26 mouse cellular contexts compared by ENCODE assay signal in genomic region chr6:143835331-143835730, GRCm38 (mm10).
DNase-seq lines count a peak whose midpoint lies in the region; ATAC-seq and TF ChIP-seq lines count a peak whose summit lies in the region.
"Had no signal": no experiment of that assay in that cellular context is flagged by ENCODE, and none has a peak within 500 bp of the region (broad histone marks: within the 10 kb centered on the region; RNA-seq: fewer than 3 reads in every experiment).

No protein-coding gene starts in this region.

- no peak overlapping the region for H3K27ac ChIP-seq in limb, embryonic 14.5 days (replicated peaks; ENCODE audit: low read depth, low read length)
- no peak overlapping the region for H3K27ac ChIP-seq in limb, embryonic 10.5 days
- H3K27ac ChIP-seq in lung, embryonic 16.5 days (ENCODE audit: low read length) = peak overlapping the region; percentile 40
- peak overlapping the region; percentile 100 for H3K27ac ChIP-seq in MEL (ENCODE audit: control insufficient read depth, low read depth, low read length)
- H3K27ac ChIP-seq in embryonic facial prominence, embryonic 14.5 days (replicated peaks; ENCODE audit: low read depth, low read length) = no peak overlapping the region
- H3K27ac ChIP-seq: embryonic facial prominence, embryonic 13.5 days; forebrain, embryonic 10.5 days; forebrain, embryonic 13.5 days; heart, embryonic 15.5 days; hindbrain, embryonic 10.5 days; hindbrain, embryonic 13.5 days had no signal

- H3K4me1 ChIP-seq in limb, embryonic 14.5 days (ENCODE audit: control insufficient read depth, insufficient read depth, low read length) = peaks cover 2% of the 10 kb centered on the region; the same call in 1 of the 2 replicates
- H3K4me1 ChIP-seq in limb, embryonic 10.5 days = peaks cover 21% of the 10 kb centered on the region
- H3K4me1 ChIP-seq in lung, embryonic 16.5 days (replicated peaks; ENCODE audit: control insufficient read depth, insufficient read depth, low read length) = peaks cover 3% of the 10 kb centered on the region; the same call in 1 of the 2 replicates
- H3K4me1 ChIP-seq in lung, adult 2 months (ENCODE audit: control insufficient read depth, insufficient read depth, low read length) = no peaks in the 10 kb centered on the region
- peaks cover 28 to 53% of the 10 kb centered on the region in 2 experiments for H3K4me1 ChIP-seq in MEL (ENCODE audit: control insufficient read depth in 1 of 2, insufficient read depth in 2 of 2, low read length in 2 of 2)
- no peaks in the 10 kb centered on the region for H3K4me1 ChIP-seq in embryonic facial prominence, embryonic 14.5 days (ENCODE audit: control insufficient read depth, insufficient read depth, low read length)
- H3K4me1 ChIP-seq: forebrain, embryonic 10.5 days; forebrain, embryonic 13.5 days; heart, embryonic 15.5 days; hindbrain, embryonic 10.5 days had no signal

- no peak overlapping the region for H3K4me2 ChIP-seq in limb, embryonic 14.5 days (replicated peaks; ENCODE audit: low read depth, low read length, severe bottlenecking)
- no peak overlapping the region for H3K4me2 ChIP-seq in lung, embryonic 16.5 days (ENCODE audit: low read depth, low read length)
- no peak overlapping the region for H3K4me2 ChIP-seq in embryonic facial prominence, embryonic 14.5 days (ENCODE audit: low read depth, low read length)
- H3K4me2 ChIP-seq: embryonic facial prominence, embryonic 13.5 days; forebrain, embryonic 13.5 days; heart, embryonic 12.5 days; heart, embryonic 15.5 days; hindbrain, embryonic 13.5 days had no signal

- H3K36me3 ChIP-seq in limb, embryonic 14.5 days (ENCODE audit: control insufficient read depth, insufficient read depth, low read length) = peaks cover 13% of the 10 kb centered on the region
- peaks cover 25% of the 10 kb centered on the region for H3K36me3 ChIP-seq in limb, embryonic 10.5 days
- H3K36me3 ChIP-seq in lung, embryonic 16.5 days (ENCODE audit: control insufficient read depth, insufficient read depth, low read length) = 0 out of 2 replicates have a peak, but pooled peaks cover 3% of the 10 kb centered on the region
- peaks cover 0 to 60% of the 10 kb centered on the region in 2 experiments; a peak in 3 of 4 replicates for H3K36me3 ChIP-seq in MEL (ENCODE audit: control insufficient read depth in 1 of 2, insufficient read depth in 2 of 2, low read length in 2 of 2)
- H3K36me3 ChIP-seq in embryonic facial prominence, embryonic 14.5 days (ENCODE audit: control insufficient read depth, insufficient read depth, low read length) = no peaks in the 10 kb centered on the region; the same call in 1 of the 2 replicates
- H3K36me3 ChIP-seq: heart, embryonic 15.5 days had no signal

- no peak for TF ChIP-seq EP300 in MEL (IDR thresholded peaks at IDR 0.05; ENCODE audit: low read depth in 1 of 2, low read length in 2 of 2)

- H3K9ac ChIP-seq in limb, embryonic 14.5 days (ENCODE audit: low read depth, low read length, severe bottlenecking) = no peak overlapping the region
- no peak overlapping the region for H3K9ac ChIP-seq in lung, embryonic 16.5 days (ENCODE audit: low read length)
- peak overlapping the region; percentile 87 for H3K9ac ChIP-seq in MEL (ENCODE audit: control insufficient read depth, low read depth, low read length, poor library complexity, severe bottlenecking)
- no peak overlapping the region for H3K9ac ChIP-seq in embryonic facial prominence, embryonic 14.5 days (ENCODE audit: low read depth, low read length)
- H3K9ac ChIP-seq: embryonic facial prominence, embryonic 13.5 days; forebrain, embryonic 13.5 days; heart, embryonic 12.5 days; heart, embryonic 15.5 days; hindbrain, embryonic 13.5 days had no signal

- H3K4me3 ChIP-seq in limb, embryonic 14.5 days (replicated peaks; ENCODE audit: low read length) = no peak overlapping the region
- H3K4me3 ChIP-seq in limb, embryonic 10.5 days = no peak overlapping the region
- H3K4me3 ChIP-seq in lung, embryonic 16.5 days (ENCODE audit: low read length) = no peak overlapping the region
- no peak overlapping the region for H3K4me3 ChIP-seq in lung, adult 2 months (replicated peaks; ENCODE audit: extremely low read depth, low read depth, low read length)
- peak overlapping the region; percentile 70 to 91 for H3K4me3 ChIP-seq in MEL (ENCODE audit: control insufficient read depth in 1 of 2, insufficient read depth in 1 of 2, low read depth in 2 of 2, low read length in 2 of 2)
- H3K4me3 ChIP-seq in embryonic facial prominence, embryonic 14.5 days (ENCODE audit: low read depth, low read length) = no peak overlapping the region
- H3K4me3 ChIP-seq: embryonic facial prominence, embryonic 13.5 days; forebrain, embryonic 10.5 days; forebrain, embryonic 13.5 days; heart, embryonic 12.5 days; heart, embryonic 15.5 days; hindbrain, embryonic 10.5 days; hindbrain, embryonic 13.5 days had no signal

- peak; percentile 50 for DNase-seq in limb, embryonic 14.5 days (ENCODE audit: low spot score)
- no peak for DNase-seq in limb, embryonic 10.5 days (ENCODE audit: low spot score)
- DNase-seq in lung, adult 2 months = no peak
- peak; percentile 49 for DNase-seq in MEL (ENCODE audit: low read depth, low spot score)
- DNase-seq in embryonic facial prominence, embryonic 14.5 days (ENCODE audit: low spot score) = peak; percentile 67
- DNase-seq: adrenal gland, adult 8-10 months; adrenal gland, postnatal 25 days; cerebellum, adult 11-12 months; cerebellum, adult 8-10 months; cerebellum, postnatal 10 days; gastrocnemius, postnatal 10 days; gastrocnemius, postnatal 36 days; heart, postnatal 10 days; heart, postnatal 36 days had no signal

- no peak for TF ChIP-seq POLR2A in limb, embryonic 14.5 days (IDR thresholded peaks at IDR 0.05; ENCODE audit: borderline replicate concordance, extremely low read depth, insufficient read depth, insufficient read length)
- TF ChIP-seq POLR2A in lung, adult 2 months (IDR thresholded peaks at IDR 0.05; ENCODE audit: borderline replicate concordance, extremely low read depth, low read depth, low read length) = no peak
- no peak for TF ChIP-seq POLR2A in MEL (IDR thresholded peaks at IDR 0.05; ENCODE audit: control insufficient read depth in 1 of 2, insufficient read depth in 1 of 2, low read depth in 1 of 2, low read length in 2 of 2, poor library complexity in 1 of 2)

- WGBS in limb, embryonic 14.5 days = 44% methylated on average over 7 of the region's 7 CpGs
- WGBS in limb, embryonic 10.5 days = 84% methylated on average over 7 of the region's 7 CpGs
- WGBS in lung, embryonic 16.5 days = 41% methylated on average over 7 of the region's 7 CpGs
- 62% methylated on average over 7 of the region's 7 CpGs for WGBS in lung, adult 2 months
- 57% methylated on average over 7 of the region's 7 CpGs for WGBS in embryonic facial prominence, embryonic 14.5 days

- peaks cover 49% of the 10 kb centered on the region for H3K79me2 ChIP-seq in MEL (ENCODE audit: control insufficient read depth, insufficient read depth, low read length, poor library complexity)

- no peaks in the 10 kb centered on the region for H3K9me3 ChIP-seq in limb, embryonic 14.5 days (ENCODE audit: control insufficient read depth, low read length)
- no peaks in the 10 kb centered on the region for H3K9me3 ChIP-seq in limb, embryonic 10.5 days (replicated peaks)
- H3K9me3 ChIP-seq in lung, embryonic 16.5 days (ENCODE audit: control insufficient read depth, low read length) = no peaks in the 10 kb centered on the region
- H3K9me3 ChIP-seq in MEL (replicated peaks; ENCODE audit: insufficient read depth, low read length) = no peaks in the 10 kb centered on the region
- H3K9me3 ChIP-seq in embryonic facial prominence, embryonic 14.5 days (ENCODE audit: control insufficient read depth, low read length) = no peaks in the 10 kb centered on the region
- H3K9me3 ChIP-seq: embryonic facial prominence, embryonic 13.5 days; forebrain, embryonic 10.5 days; forebrain, embryonic 13.5 days; heart, embryonic 12.5 days; heart, embryonic 15.5 days; hindbrain, embryonic 10.5 days; hindbrain, embryonic 13.5 days had no signal

- TF ChIP-seq RAD21 in MEL (IDR thresholded peaks at IDR 0.05; ENCODE audit: low read depth, low read length) = no peak

- ATAC-seq in limb, embryonic 14.5 days (ENCODE audit: low FRiP score, low read depth) = no peak
- ATAC-seq in lung, embryonic 16.5 days (ENCODE audit: low read depth) = peak; percentile 45; the same call in 1 of the 2 replicates
- ATAC-seq in embryonic facial prominence, embryonic 14.5 days (ENCODE audit: low read depth) = no peak
- ATAC-seq: activated CD4-positive, CD25-positive, alpha-beta regulatory T cell, adult 4 months; CD4-positive, CD25-positive, alpha-beta regulatory T cell, adult 4 months; forebrain, embryonic 13.5 days; forebrain, embryonic 16.5 days; hindbrain, embryonic 16.5 days had no signal

- TF ChIP-seq CTCF in lung, adult 2 months (IDR thresholded peaks at IDR 0.05; ENCODE audit: insufficient read depth, low read length) = no peak
- TF ChIP-seq CTCF in MEL (IDR thresholded peaks at IDR 0.05 in 2 of 3, conservative IDR thresholded peaks at IDR 0.05 in 1 of 3; ENCODE audit: control insufficient read depth in 1 of 3, insufficient read depth in 1 of 3, low read depth in 2 of 3, low read length in 3 of 3, poor library complexity in 1 of 3, severe bottlenecking in 1 of 3) = no peak

- peaks cover 8% of the 10 kb centered on the region for H3K27me3 ChIP-seq in limb, embryonic 14.5 days (ENCODE audit: control insufficient read depth, insufficient read depth, low read length)
- peaks cover 51% of the 10 kb centered on the region for H3K27me3 ChIP-seq in limb, embryonic 10.5 days (ENCODE audit: low read depth, poor library complexity, severe bottlenecking)
- H3K27me3 ChIP-seq in lung, embryonic 16.5 days (ENCODE audit: control insufficient read depth, insufficient read depth, low read depth, low read length) = no peaks in the 10 kb centered on the region
- no peaks in the 10 kb centered on the region for H3K27me3 ChIP-seq in MEL (ENCODE audit: control insufficient read depth in 1 of 2, insufficient read depth in 2 of 2, low read length in 2 of 2)
- H3K27me3 ChIP-seq in embryonic facial prominence, embryonic 14.5 days (replicated peaks; ENCODE audit: control insufficient read depth, insufficient read depth, low read length) = peaks cover 50% of the 10 kb centered on the region
- H3K27me3 ChIP-seq: forebrain, embryonic 13.5 days; heart, embryonic 12.5 days; heart, embryonic 15.5 days; hindbrain, embryonic 13.5 days had no signal

TF ChIP-seq in MEL, 35 proteins besides CTCF, POLR2A, EP300 and RAD21:
- TF ChIP-seq ELF1 (IDR thresholded peaks at IDR 0.05; ENCODE audit: low read depth, low read length) = no peak

Comparison
In these comparisons a context has a peak if more than half of its experiments do, and no peak if none do; other contexts are left out.
1. DNase-seq: peak in limb, embryonic 14.5 days (single experiment), MEL (single experiment) and embryonic facial prominence, embryonic 14.5 days (single experiment); none in limb, embryonic 10.5 days (single experiment) and lung, adult 2 months (single experiment).
2. H3K27ac ChIP-seq: peak in lung, embryonic 16.5 days (single experiment) and MEL (single experiment); none in limb, embryonic 14.5 days (single experiment), limb, embryonic 10.5 days (single experiment) and embryonic facial prominence, embryonic 14.5 days (single experiment).
3. H3K4me3 ChIP-seq: peak in MEL (2 of 2); none in limb, embryonic 14.5 days (single experiment), limb, embryonic 10.5 days (single experiment), lung, embryonic 16.5 days (single experiment), lung, adult 2 months (single experiment) and embryonic facial prominence, embryonic 14.5 days (single experiment).